Mouse (Mus musculus) adrenal gland, adult 18-20 months (tissue): Measurements from ENCODE around the gene Tep1. TPM values are rescaled to one million over a fixed set of nuclear protein-coding genes. Genes with fewer than 3 reads are reported as not detected.
"Not testable (repeated sequence)": the region's sequence is repeated elsewhere in the genome, so short reads cannot be mapped to it uniquely, and the experiment has no call there.

Source experiments
- DNase-seq, 2 experiments: peaks; one replicate each; pipeline ENCODE4 v3.0.0; 2021 to 2022; ENCODE audit warnings: low spot score in 2 of 2
- total RNA-seq, 2 experiments: library from RNA; stranded (reverse); gene quantifications; 1 replicate in 1 of 2; 2 replicates in 1 of 2; pipeline ENCODE4 v1.2.3; 2021

Tep1 gene
- total RNA-seq, 2 experiments from 2014 or later = 22.2 to 25.2 TPM

GRCm38 (mm10) chr14:50870805-50871143 is 414 bp upstream of the Tep1 start:
- peak in 1 of 2 experiments; percentile 6 for DNase-seq

GRCm38 (mm10) chr14:50868656-50869055 is 1.7 kb downstream of the Tep1 start:
- DNase-seq = no peak

DNA sequence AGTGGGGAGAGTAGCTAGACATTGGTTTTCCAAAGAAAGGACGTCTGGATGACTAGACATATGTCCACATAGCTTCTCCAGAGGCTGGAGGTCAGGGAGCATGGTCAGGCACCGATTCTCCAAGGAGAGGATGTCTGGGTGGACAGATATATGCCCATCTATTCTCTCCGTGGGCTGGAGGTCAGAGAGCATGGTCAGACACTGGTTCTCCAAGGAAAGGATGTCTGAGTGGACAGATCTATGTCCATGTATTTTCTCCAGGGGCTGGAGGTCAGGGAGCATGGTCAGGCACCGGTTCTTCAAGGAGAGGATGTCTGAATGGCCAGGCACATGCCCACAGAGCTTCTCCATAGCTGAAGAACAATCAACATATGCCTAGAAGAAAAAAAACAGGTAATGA is 2.1 kb downstream of the Tep1 start:
- DNase-seq = no peak

- DNase-seq = no peak
Observed at GRCm38 (mm10) chr14:50866966-50867365, 3.4 kb downstream of the Tep1 start.

- not testable (repeated sequence) for DNase-seq
Observed at GRCm38 (mm10) chr14:50865005-50865404, 5.4 kb downstream of the Tep1 start.

DNA sequence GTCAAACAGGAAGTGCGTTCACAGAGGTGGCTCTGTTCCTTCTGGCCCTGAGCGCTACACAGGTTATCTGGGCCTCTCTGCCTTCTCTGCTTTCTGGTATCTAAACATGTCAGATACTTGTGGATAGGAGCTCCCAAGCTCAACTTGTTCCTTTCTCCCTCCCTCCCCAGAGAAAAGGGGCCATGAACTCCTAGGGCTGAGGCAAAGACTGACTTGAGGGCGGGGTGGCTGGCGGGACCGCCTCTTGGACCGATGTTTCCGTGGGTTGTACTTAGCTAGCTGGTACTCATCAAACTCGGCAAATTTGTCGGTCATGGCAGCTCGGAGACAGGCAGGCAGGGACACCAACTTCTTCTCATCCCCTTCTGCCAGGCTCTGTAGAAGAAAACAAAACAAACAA is 7.7 kb downstream of the Tep1 start:
- DNase-seq = no peak

DNA sequence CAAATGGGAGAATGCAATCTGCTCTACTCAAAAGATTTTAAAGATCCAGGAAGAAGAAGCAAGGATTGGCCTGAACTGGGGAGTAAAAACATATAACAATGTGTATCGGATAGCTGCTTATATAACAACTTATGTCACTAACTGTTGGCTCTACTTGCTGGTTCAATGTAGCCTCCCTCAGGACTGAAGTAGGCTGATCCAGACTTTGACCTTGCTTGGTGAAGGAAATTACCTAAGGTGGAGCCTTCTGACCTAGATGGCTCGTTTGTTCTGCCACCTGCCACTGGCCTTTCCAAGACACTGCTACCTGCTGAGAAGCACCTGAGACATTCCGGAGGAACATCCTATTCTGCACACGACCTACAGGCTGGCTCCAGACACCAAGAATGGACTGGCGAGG is 14.6 kb downstream of the Tep1 start:
- no peak for DNase-seq

- DNase-seq = no peak
Observed at GRCm38 (mm10) chr14:50837236-50837635, 33.1 kb downstream of the Tep1 start.

- DNase-seq = no peak
Observed at GRCm38 (mm10) chr14:50834435-50834834, 35.9 kb downstream of the Tep1 start.

GRCm38 (mm10) chr14:50833964-50834363 is 36.4 kb downstream of the Tep1 start:
- DNase-seq = no peak

- DNase-seq = no peak
Observed at GRCm38 (mm10) chr14:50829878-50830277, 40.5 kb downstream of the Tep1 start.

DNA sequence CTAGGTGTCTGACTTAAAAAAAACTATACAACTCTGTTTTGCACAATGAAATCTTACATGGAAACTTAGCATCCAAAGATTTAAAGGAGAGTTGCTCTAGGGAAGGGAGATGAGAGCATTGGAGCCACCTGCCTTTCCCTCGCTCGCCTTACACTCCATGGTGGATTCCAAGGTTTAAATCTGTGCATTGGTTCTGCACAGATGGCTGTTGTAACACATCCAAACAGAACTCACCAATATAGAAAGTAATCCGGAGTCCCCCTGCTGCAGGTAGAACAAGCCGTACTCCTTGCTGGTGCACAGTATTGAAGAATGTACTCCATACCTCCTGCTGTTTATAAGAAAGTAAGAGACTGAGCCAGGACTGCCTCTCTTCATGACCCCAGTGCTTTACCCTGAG is 43.8 kb downstream of the Tep1 start:
- no peak for DNase-seq

DNA sequence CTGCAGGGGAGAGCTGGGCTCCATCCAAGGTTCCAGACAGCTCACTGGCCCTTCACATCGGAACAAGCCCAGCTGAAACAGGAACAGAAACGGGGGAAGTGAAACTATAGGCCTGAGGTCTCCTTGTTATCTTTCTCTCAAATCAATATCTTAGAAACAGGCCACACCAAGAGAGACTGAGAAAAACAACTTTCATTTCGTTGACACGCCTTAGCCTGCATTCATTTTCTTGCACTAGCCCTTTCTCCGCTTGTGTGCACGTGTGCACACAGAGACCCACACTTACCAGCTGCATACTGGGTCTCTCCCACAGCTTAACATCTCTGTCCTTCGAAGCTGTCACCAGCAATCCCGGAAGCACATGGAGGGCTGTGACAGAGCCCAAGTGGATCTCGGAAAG is 46.1 kb downstream of the Tep1 start:
- no peak for DNase-seq

DNA sequence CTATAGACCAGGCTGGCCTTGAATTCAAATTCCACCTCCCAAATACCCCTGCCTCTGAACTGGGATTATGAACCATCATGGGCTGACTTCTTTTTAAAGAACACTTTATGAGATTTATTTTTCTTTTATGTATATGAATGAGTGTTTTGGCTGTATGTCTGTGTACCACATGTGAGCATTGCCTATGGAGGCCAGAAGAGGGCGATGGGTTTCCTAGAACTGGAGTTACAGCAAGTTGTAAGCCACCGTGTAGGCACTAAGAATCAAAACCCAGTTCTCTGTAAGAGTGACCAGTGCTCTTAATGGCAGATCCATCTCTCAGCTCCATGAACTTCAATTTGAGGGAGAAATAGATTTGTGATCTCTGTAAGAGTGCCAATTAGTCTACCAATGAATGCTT is 47.1 kb downstream of the Tep1 start:
- DNase-seq = no peak

DNA sequence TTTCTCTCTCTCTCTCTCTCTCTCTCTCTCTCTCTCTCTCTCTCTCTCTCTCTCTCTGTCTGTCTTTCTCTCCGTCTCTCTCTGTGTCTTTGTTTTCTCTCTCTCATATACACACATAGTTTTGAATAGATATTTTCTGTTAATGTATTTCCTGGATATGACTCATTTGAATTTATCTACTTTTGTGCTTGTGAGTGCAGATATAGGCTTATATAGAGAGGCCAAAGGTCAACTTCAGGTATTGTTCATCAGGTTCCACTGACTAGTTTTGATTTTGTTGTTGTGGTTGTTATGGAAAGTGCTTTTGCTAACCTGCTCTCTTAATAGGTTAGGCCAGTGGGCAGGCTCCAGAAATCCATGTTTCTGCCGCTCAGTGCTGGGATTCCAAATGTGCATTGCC is 57.3 kb downstream of the Tep1 start:
- no peak for DNase-seq

GRCm38 (mm10) chr14:50807487-50808072 is 62.8 kb downstream of the Tep1 start, which contains the start of the genes Ccnb1ip1 and Parp2:
Ccnb1ip1 (minus strand) TSS chr14:50807732.
Parp2 (plus strand) TSS chr14:50807841.
- DNase-seq = peak; percentile 96 to 98

- DNase-seq = not testable (repeated sequence)
Observed at GRCm38 (mm10) chr14:50806469-50806868, 63.9 kb downstream of the Tep1 start.

GRCm38 (mm10) chr14:50804683-50805082 is 65.7 kb downstream of the Tep1 start:
- DNase-seq = no peak

GRCm38 (mm10) chr14:50802843-50803562 is 67.4 kb downstream of the Tep1 start:
- no peak for DNase-seq

- DNase-seq = no peak
Observed at GRCm38 (mm10) chr14:50802441-50802840, 67.9 kb downstream of the Tep1 start.

DNA sequence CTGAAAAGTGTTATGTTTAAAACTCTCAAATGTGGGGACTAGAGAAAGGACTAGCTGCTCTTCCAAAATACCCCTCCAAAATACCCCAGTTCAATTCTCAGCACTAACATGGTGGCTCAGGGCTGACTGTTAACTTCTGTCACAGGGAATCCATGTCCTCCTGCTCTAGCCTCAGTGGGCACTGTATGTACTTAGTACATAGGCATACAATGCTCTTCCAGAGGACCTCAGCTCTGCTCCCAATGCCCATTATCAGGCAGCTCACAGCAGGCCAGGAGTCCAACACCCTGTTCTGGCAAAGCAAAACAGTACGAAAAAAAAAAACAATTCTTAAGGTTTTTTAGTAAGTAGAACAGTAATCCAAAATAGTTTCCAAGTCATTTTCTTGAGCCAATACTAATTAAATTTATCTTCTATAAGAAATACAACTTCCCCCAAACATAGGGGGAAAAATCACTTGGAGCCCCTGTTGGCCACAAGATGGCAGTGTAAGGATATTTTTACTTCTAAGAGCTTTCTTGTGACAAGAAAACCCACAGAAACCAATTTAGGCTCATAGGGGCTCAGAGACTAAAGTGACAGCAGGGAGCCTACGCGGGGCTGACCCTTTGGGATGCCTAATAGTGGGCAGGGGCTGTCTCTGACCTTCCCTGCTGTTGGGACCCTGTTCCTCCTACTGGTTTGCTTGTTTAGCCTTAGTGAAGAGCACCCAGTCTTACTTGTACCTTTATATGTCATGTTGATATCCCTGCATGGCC is 70.7 kb downstream of the Tep1 start:
- DNase-seq = peak in 1 of 2 experiments; percentile 12

DNA sequence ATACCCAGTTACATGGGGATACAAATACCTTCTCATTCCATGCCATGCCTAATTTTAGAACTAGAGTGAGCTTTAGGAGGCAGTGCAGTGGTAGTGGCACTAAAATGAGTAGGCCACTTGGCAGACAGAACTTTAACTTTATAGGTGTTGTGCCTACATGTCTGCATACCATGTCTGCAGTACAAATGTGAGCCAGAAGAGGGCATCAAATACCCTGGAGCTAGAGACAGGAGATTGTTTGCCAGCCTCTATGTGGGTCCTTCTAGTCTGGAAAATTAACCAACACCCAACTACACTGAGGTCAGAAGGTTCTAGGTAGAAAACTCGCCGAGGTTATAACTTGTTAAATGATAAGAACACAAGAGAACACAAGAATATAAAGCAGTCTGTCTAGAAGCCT is 71.8 kb downstream of the Tep1 start:
- no peak for DNase-seq
